Mouse (Mus musculus) limb, embryonic 10.5 days (tissue): ENCODE measurements around the gene Rnf151. TPM values are rescaled to one million over a fixed set of nuclear protein-coding genes. Genes with fewer than 3 reads are reported as not detected.

Source experiments
- DNase-seq: peaks from one replicate; pipeline ENCODE4 v3.0.0-alpha.2; 2017; ENCODE audit warnings: low spot score
- H3K27ac ChIP-seq: fragments of 300-500 bp; sonication (generic); 2 replicates; pipeline ENCODE4 v1.5.1; 2016; ENCODE audit warnings: mild to moderate bottlenecking
- H3K27me3 ChIP-seq: fragments of 300-500 bp; sonication (generic); 2 replicates; pipeline ENCODE4 v1.6.1; 2016; ENCODE audit warnings: low read depth, mild to moderate bottlenecking; ENCODE audit not compliant: poor library complexity, severe bottlenecking
- H3K36me3 ChIP-seq: fragments of 300-500 bp; sonication (generic); 2 replicates; pipeline ENCODE4 v1.6.1; 2016; ENCODE audit warnings: mild to moderate bottlenecking, moderate library complexity
- H3K4me1 ChIP-seq: fragments of 300-500 bp; sonication (generic); 2 replicates; pipeline ENCODE4 v1.6.1; 2016
- H3K4me3 ChIP-seq: fragments of 300-500 bp; sonication (generic); 2 replicates; pipeline ENCODE4 v1.5.1; 2016; ENCODE audit warnings: mild to moderate bottlenecking, moderate library complexity
- H3K9me3 ChIP-seq: fragments of 300-500 bp; sonication (generic); replicated peaks from 2 replicates; pipeline ENCODE4 v1.6.1; 2016; ENCODE audit warnings: mild to moderate bottlenecking
- WGBS: fragments of 180-500 bp; shearing (Covaris S2); methylation state at CpG from one replicate; pipeline ENCODE4 v1.1.7; 2016; 5-methylcytosine and 5-hydroxymethylcytosine counted together
- polyA plus RNA-seq: library from polyadenylated mRNA; unstranded; fragments of >200 nt; fragmentation: Nextera tagmentation; extraction: Ambion mirVana; gene quantifications from 2 replicates; pipeline ENCODE4 v1.2.1, GENCODE M21; 2016

The Rnf151 gene
- polyA plus RNA-seq, 1 experiment from 2014 or later: 0.38 TPM

- H3K4me3 ChIP-seq: no peak overlapping the region
- no peaks in the 10 kb centered on the region for H3K9me3 ChIP-seq
- no peaks in the 10 kb centered on the region for H3K27me3 ChIP-seq
- H3K36me3 ChIP-seq: peaks cover 25% of the 10 kb centered on the region
- H3K27ac ChIP-seq: no peak overlapping the region
- WGBS: 40% methylated on average over 2 of the region's 2 CpGs
- peaks cover 18% of the 10 kb centered on the region for H3K4me1 ChIP-seq
- DNase-seq: no peak
Observed at GRCm38 (mm10) chr17:24708646-24709045, 9.2 kb downstream of the Rnf151 start.

- Histone ChIP-seq H3K36me3 (peaks cover 31% of the 10 kb centered on the region), H3K27ac (peak overlapping the region; percentile 85; the same call in 1 of the 2 replicates), H3K4me3 (peak overlapping the region; percentile 77), H3K27me3 (no peaks in the 10 kb centered on the region), H3K4me1 (peaks cover 18% of the 10 kb centered on the region), H3K9me3 (no peaks in the 10 kb centered on the region)
- WGBS: 7% methylated on average over 24 of the region's 24 CpGs
- DNase-seq: no peak
Observed at GRCm38 (mm10) chr17:24707801-24708425, 9.9 kb downstream of the Rnf151 start.

GRCm38 (mm10) chr17:24706982-24707800, 10.7 kb downstream of the Rnf151 start, which contains the start of gene Tbl3:
Gene Tbl3, minus strand, starts transcription at chr17:24707660.
- peaks cover 38% of the 10 kb centered on the region for H3K36me3 ChIP-seq
- peak; percentile 98 for DNase-seq
- no peaks in the 10 kb centered on the region for H3K27me3 ChIP-seq
- H3K9me3 ChIP-seq: no peaks in the 10 kb centered on the region
- 6% methylated on average over 32 of the region's 32 CpGs for WGBS
- peaks cover 18% of the 10 kb centered on the region for H3K4me1 ChIP-seq
- peak within 1 kb of the TSS; percentile 85 for H3K27ac ChIP-seq
- peak within 1 kb of the TSS; percentile 77 for H3K4me3 ChIP-seq

- no peaks in the 10 kb centered on the region for H3K27me3 ChIP-seq
- peaks cover 51% of the 10 kb centered on the region for H3K36me3 ChIP-seq
- no peak for DNase-seq
- no peak overlapping the region for H3K27ac ChIP-seq
- no peaks in the 10 kb centered on the region for H3K9me3 ChIP-seq
- peaks cover 18% of the 10 kb centered on the region for H3K4me1 ChIP-seq
- WGBS: 94% methylated on average over 3 of the region's 3 CpGs
- peak overlapping the region; percentile 77 for H3K4me3 ChIP-seq
Observed at GRCm38 (mm10) chr17:24705821-24706220, 12.0 kb downstream of the Rnf151 start.

DNA sequence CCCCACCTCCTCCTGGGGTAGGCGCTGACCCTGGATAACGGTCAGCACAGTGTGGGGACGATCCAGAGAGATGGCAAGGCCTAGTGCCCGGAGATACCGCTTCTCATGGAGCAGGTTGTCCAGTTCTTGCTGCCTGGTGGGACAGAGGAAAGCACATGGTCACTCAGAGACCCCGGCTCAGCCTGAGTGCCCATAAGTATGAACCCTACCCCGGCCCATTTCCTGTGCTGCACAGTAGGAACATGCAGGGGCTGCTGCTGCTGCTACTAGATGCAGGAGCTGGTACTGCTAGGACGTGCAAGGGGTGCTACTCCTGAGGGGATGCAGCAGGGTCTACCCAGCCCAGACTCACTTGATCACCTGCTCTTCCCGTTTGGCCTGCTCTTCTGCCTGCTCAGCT, 16.6 kb downstream of the Rnf151 start:
- peaks cover 71% of the 10 kb centered on the region for H3K36me3 ChIP-seq
- H3K27me3 ChIP-seq: 0 out of 2 replicates have a peak, but pooled peaks cover 5% of the 10 kb centered on the region
- H3K4me3 ChIP-seq: no peak overlapping the region
- DNase-seq: no peak
- no peak overlapping the region for H3K27ac ChIP-seq
- WGBS: 93% methylated on average over 9 of the region's 9 CpGs
- peaks cover 21% of the 10 kb centered on the region for H3K4me1 ChIP-seq
- no peaks in the 10 kb centered on the region for H3K9me3 ChIP-seq

DNA sequence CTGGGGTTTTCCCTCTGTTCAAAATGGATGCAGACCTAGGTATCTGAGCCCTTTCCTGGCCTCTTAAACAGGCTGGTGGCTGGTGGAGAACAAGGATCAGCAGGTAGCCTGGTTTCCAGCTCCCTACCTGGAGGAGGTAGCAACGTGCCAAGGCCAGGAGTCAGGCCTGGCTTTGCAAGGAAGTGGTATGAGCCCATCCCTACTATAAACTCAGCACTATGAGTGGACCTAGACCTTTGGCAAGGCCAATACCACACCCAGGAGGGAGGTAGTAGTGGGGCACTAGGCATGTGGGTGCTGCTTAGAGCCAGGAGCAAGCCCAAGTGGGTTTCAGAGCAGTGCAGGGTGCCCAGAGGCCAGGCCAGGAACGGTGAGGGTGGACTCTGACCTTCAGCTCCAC, 18.4 kb downstream of the Rnf151 start:
- DNase-seq: no peak
- Histone ChIP-seq H3K4me1 (peaks cover 24% of the 10 kb centered on the region), H3K36me3 (peaks cover 55% of the 10 kb centered on the region), H3K27ac (no peak overlapping the region), H3K9me3 (no peaks in the 10 kb centered on the region), H3K27me3 (0 out of 2 replicates have a peak, but pooled peaks cover 5% of the 10 kb centered on the region), H3K4me3 (no peak overlapping the region)
- 77% methylated on average over 2 of the region's 2 CpGs for WGBS

DNA sequence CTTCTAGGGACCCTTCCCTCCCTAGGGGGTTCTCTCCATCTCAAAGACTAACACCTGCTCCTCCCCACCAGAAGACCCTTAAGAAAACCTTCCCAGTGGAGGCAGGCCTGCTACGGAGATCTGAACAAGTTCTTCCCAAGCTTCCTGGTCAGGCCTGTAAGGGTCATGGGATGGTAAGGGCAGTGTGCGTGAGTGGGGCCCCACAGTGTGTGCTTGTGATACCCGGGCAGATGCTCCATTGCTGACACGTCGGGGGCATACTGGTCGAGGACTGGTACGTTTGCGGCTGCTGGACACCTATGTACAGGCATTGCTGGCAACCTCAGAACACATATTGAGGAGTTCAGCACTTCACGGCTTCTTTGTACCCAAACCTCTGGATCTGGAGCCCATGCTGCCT, 19.1 kb downstream of the Rnf151 start:
- H3K27me3 ChIP-seq: 0 out of 2 replicates have a peak, but pooled peaks cover 5% of the 10 kb centered on the region
- no peak for DNase-seq
- H3K4me3 ChIP-seq: no peak overlapping the region
- 70% methylated on average over 9 of the region's 9 CpGs for whole genome bisulfite sequencing
- peaks cover 29% of the 10 kb centered on the region for H3K4me1 ChIP-seq
- no peak overlapping the region for H3K27ac ChIP-seq
- H3K9me3 ChIP-seq: no peaks in the 10 kb centered on the region
- peaks cover 53% of the 10 kb centered on the region for H3K36me3 ChIP-seq

- H3K36me3 ChIP-seq: peaks cover 52% of the 10 kb centered on the region
- H3K4me3 ChIP-seq: no peak overlapping the region
- DNase-seq: no peak
- no peak overlapping the region for H3K27ac ChIP-seq
- H3K4me1 ChIP-seq: peaks cover 29% of the 10 kb centered on the region
- H3K9me3 ChIP-seq: no peaks in the 10 kb centered on the region
- WGBS: 29% methylated on average over 5 of the region's 5 CpGs
- 0 out of 2 replicates have a peak, but pooled peaks cover 5% of the 10 kb centered on the region for H3K27me3 ChIP-seq
Observed at GRCm38 (mm10) chr17:24697985-24698384, 19.9 kb downstream of the Rnf151 start.

- DNase-seq: peak; percentile 91
- peaks cover 18% of the 10 kb centered on the region for H3K27me3 ChIP-seq
- peak within 1 kb of the TSS; percentile 93 for H3K27ac ChIP-seq
- peaks cover 29% of the 10 kb centered on the region for H3K4me1 ChIP-seq
- peaks cover 45% of the 10 kb centered on the region for H3K36me3 ChIP-seq
- peak within 1 kb of the TSS; percentile 85 for H3K4me3 ChIP-seq
- under 1% methylated on average over 69 of the region's 76 CpGs for WGBS
- no peaks in the 10 kb centered on the region for H3K9me3 ChIP-seq
Observed at GRCm38 (mm10) chr17:24696011-24696697, 21.7 kb downstream of the Rnf151 start, which contains the start of the genes Gfer and Noxo1. Gene Gfer, minus strand, starts transcription at chr17:24696156. Gene Noxo1, plus strand, starts transcription at chr17:24696234.

GRCm38 (mm10) chr17:24695326-24696010, 22.4 kb downstream of the Rnf151 start:
- peaks cover 29% of the 10 kb centered on the region for H3K4me1 ChIP-seq
- peak overlapping the region; percentile 85 for H3K4me3 ChIP-seq
- H3K27me3 ChIP-seq: peaks cover 25% of the 10 kb centered on the region
- H3K36me3 ChIP-seq: peaks cover 38% of the 10 kb centered on the region
- H3K27ac ChIP-seq: peak overlapping the region; percentile 93
- 7% methylated on average over 50 of the region's 51 CpGs for WGBS
- DNase-seq: no peak
- H3K9me3 ChIP-seq: no peaks in the 10 kb centered on the region

DNA sequence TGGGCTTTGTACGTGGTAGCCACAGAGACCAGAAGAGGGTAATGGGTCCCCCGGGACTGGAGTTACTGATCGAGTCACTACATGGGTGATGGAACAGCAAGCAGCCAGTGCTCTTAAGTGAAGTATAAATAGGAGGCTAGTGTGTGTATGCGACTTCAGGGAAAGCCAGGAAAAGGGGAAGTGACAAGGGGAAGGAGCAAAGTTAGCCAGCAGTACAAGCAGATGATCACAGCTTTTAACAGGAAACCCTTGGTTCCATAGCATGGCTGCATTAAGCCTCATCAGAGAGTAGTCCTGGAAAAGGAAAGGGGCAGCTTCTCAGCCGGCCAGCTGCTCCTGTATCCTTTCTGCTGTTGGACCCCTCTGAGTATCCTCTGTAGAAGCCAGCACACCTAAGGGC, 25.5 kb downstream of the Rnf151 start:
- H3K27ac ChIP-seq: no peak overlapping the region
- H3K4me3 ChIP-seq: no peak overlapping the region
- no peak for DNase-seq
- H3K4me1 ChIP-seq: peaks cover 39% of the 10 kb centered on the region
- no peaks in the 10 kb centered on the region for H3K9me3 ChIP-seq
- peaks cover 22% of the 10 kb centered on the region for H3K36me3 ChIP-seq
- peaks cover 51% of the 10 kb centered on the region for H3K27me3 ChIP-seq
- WGBS: 92% methylated on average over 5 of the region's 5 CpGs
